Mouse (Mus musculus): ENCODE data around the gene Asb10. TPM values are rescaled to one million over a fixed set of nuclear protein-coding genes. Genes with fewer than 3 reads are reported as not detected.
A peak's percentile ranks its signal among the peaks of the same experiment; 100 is the strongest.

Asb10 gene
- polyA plus RNA-seq, 1 experiment from 2014 or later = 0.16 TPM

- no peak overlapping the region for H3K4me2 ChIP-seq (ENCODE audit: low read depth, low read length)
- H3K27me3 ChIP-seq (replicated peaks; ENCODE audit: control insufficient read depth, insufficient read depth, low read length) = 0 out of 2 replicates have a peak, but pooled peaks cover 4% of the 10 kb centered on the region
- no peak for ATAC-seq
- no peak overlapping the region for H3K9ac ChIP-seq (ENCODE audit: low read depth, low read length)
- no peak overlapping the region for H3K4me3 ChIP-seq (ENCODE audit: low read length)
- WGBS = 83% methylated on average over 22 of the region's 22 CpGs
- peaks cover 12% of the 10 kb centered on the region for H3K4me1 ChIP-seq (ENCODE audit: control insufficient read depth, insufficient read depth, low read length)
- no peaks in the 10 kb centered on the region for H3K9me3 ChIP-seq (ENCODE audit: control insufficient read depth, low read length)
- H3K36me3 ChIP-seq (ENCODE audit: control insufficient read depth, insufficient read depth, low read length) = no peaks in the 10 kb centered on the region
- H3K27ac ChIP-seq (ENCODE audit: low read length) = no peak overlapping the region
These were observed 1.0 kb downstream of the Asb10 start for GRCm38 (mm10) chr5:24539571-24540296.

GRCm38 (mm10) chr5:24537618-24538017 is 3.2 kb downstream of the Asb10 start:
- H3K4me1 ChIP-seq (ENCODE audit: control insufficient read depth, insufficient read depth, low read length) = peaks cover 12% of the 10 kb centered on the region
- H3K27me3 ChIP-seq (replicated peaks; ENCODE audit: control insufficient read depth, insufficient read depth, low read length) = peaks cover 6% of the 10 kb centered on the region; the same call in 1 of the 2 replicates
- H3K9me3 ChIP-seq (ENCODE audit: control insufficient read depth, low read length) = no peaks in the 10 kb centered on the region
- no peak overlapping the region for H3K9ac ChIP-seq (ENCODE audit: low read depth, low read length)
- ATAC-seq = no peak
- no peaks in the 10 kb centered on the region for H3K36me3 ChIP-seq (ENCODE audit: control insufficient read depth, insufficient read depth, low read length)
- H3K4me3 ChIP-seq (ENCODE audit: low read length) = no peak overlapping the region
- no peak overlapping the region for H3K27ac ChIP-seq (ENCODE audit: low read length)
- H3K4me2 ChIP-seq (ENCODE audit: low read depth, low read length) = no peak overlapping the region
- 68% methylated on average over 16 of the region's 16 CpGs for WGBS

GRCm38 (mm10) chr5:24536511-24536910 is 4.3 kb downstream of the Asb10 start:
- Histone ChIP-seq H3K9ac (ENCODE audit: low read depth, low read length) (no peak overlapping the region), H3K27ac (ENCODE audit: low read length) (no peak overlapping the region), H3K4me1 (ENCODE audit: control insufficient read depth, insufficient read depth, low read length) (peaks cover 12% of the 10 kb centered on the region), H3K4me3 (ENCODE audit: low read length) (no peak overlapping the region), H3K27me3 (replicated peaks; ENCODE audit: control insufficient read depth, insufficient read depth, low read length) (peaks cover 13% of the 10 kb centered on the region; the same call in 1 of the 2 replicates), H3K36me3 (ENCODE audit: control insufficient read depth, insufficient read depth, low read length) (no peaks in the 10 kb centered on the region), H3K9me3 (ENCODE audit: control insufficient read depth, low read length) (no peaks in the 10 kb centered on the region), H3K4me2 (ENCODE audit: low read depth, low read length) (no peak overlapping the region)
- ATAC-seq = no peak
- 79% methylated on average over 5 of the region's 5 CpGs for WGBS

GRCm38 (mm10) chr5:24535731-24536130 is 5.0 kb downstream of the Asb10 start:
- Histone ChIP-seq H3K27me3 (replicated peaks; ENCODE audit: control insufficient read depth, insufficient read depth, low read length) (peaks cover 20% of the 10 kb centered on the region; the same call in 1 of the 2 replicates), H3K4me1 (ENCODE audit: control insufficient read depth, insufficient read depth, low read length) (peaks cover 5% of the 10 kb centered on the region), H3K9me3 (ENCODE audit: control insufficient read depth, low read length) (no peaks in the 10 kb centered on the region), H3K36me3 (ENCODE audit: control insufficient read depth, insufficient read depth, low read length) (no peaks in the 10 kb centered on the region), H3K4me3 (ENCODE audit: low read length) (no peak overlapping the region), H3K4me2 (ENCODE audit: low read depth, low read length) (no peak overlapping the region), H3K9ac (ENCODE audit: low read depth, low read length) (no peak overlapping the region), H3K27ac (ENCODE audit: low read length) (no peak overlapping the region)
- no peak for ATAC-seq
- 82% methylated on average over 3 of the region's 3 CpGs for whole genome bisulfite sequencing

GRCm38 (mm10) chr5:24534292-24534691 is 6.5 kb downstream of the Asb10 start:
- no peak overlapping the region for H3K9ac ChIP-seq (ENCODE audit: low read depth, low read length)
- no peak overlapping the region for H3K27ac ChIP-seq (ENCODE audit: low read length)
- no peaks in the 10 kb centered on the region for H3K4me1 ChIP-seq (ENCODE audit: control insufficient read depth, insufficient read depth, low read length)
- no peak overlapping the region for H3K4me2 ChIP-seq (ENCODE audit: low read depth, low read length)
- no peaks in the 10 kb centered on the region for H3K9me3 ChIP-seq (ENCODE audit: control insufficient read depth, low read length)
- WGBS = 52% methylated on average over 5 of the region's 5 CpGs
- H3K27me3 ChIP-seq (replicated peaks; ENCODE audit: control insufficient read depth, insufficient read depth, low read length) = peaks cover 21% of the 10 kb centered on the region
- H3K4me3 ChIP-seq (ENCODE audit: low read length) = no peak overlapping the region
- ATAC-seq = no peak
- no peaks in the 10 kb centered on the region for H3K36me3 ChIP-seq (ENCODE audit: control insufficient read depth, insufficient read depth, low read length)

- Histone ChIP-seq H3K27me3 (replicated peaks; ENCODE audit: control insufficient read depth, insufficient read depth, low read length) (peaks cover 30% of the 10 kb centered on the region), H3K9ac (ENCODE audit: low read depth, low read length) (no peak overlapping the region), H3K4me2 (ENCODE audit: low read depth, low read length) (no peak overlapping the region), H3K4me1 (ENCODE audit: control insufficient read depth, insufficient read depth, low read length) (no peaks in the 10 kb centered on the region), H3K36me3 (ENCODE audit: control insufficient read depth, insufficient read depth, low read length) (no peaks in the 10 kb centered on the region), H3K9me3 (ENCODE audit: control insufficient read depth, low read length) (no peaks in the 10 kb centered on the region), H3K27ac (ENCODE audit: low read length) (no peak overlapping the region), H3K4me3 (ENCODE audit: low read length) (no peak overlapping the region)
- ATAC-seq = no peak
- 45% methylated on average over 11 of the region's 11 CpGs for WGBS
These were observed 7.4 kb downstream of the Asb10 start for GRCm38 (mm10) chr5:24533391-24533790.

- Histone ChIP-seq H3K4me2 (ENCODE audit: low read depth, low read length) (no peak overlapping the region), H3K27ac (ENCODE audit: low read length) (no peak overlapping the region), H3K27me3 (replicated peaks; ENCODE audit: control insufficient read depth, insufficient read depth, low read length) (peaks cover 62% of the 10 kb centered on the region), H3K4me1 (ENCODE audit: control insufficient read depth, insufficient read depth, low read length) (peaks cover 14% of the 10 kb centered on the region), H3K9ac (ENCODE audit: low read depth, low read length) (no peak overlapping the region), H3K4me3 (ENCODE audit: low read length) (no peak overlapping the region), H3K36me3 (ENCODE audit: control insufficient read depth, insufficient read depth, low read length) (no peaks in the 10 kb centered on the region), H3K9me3 (ENCODE audit: control insufficient read depth, low read length) (no peaks in the 10 kb centered on the region)
- peak; percentile 63 for ATAC-seq
- 17% methylated on average over 24 of the region's 24 CpGs for WGBS
These were observed 10.6 kb downstream of the Asb10 start for GRCm38 (mm10) chr5:24530042-24530689.

GRCm38 (mm10) chr5:24527780-24528179 is 13.0 kb downstream of the Asb10 start:
- H3K27ac ChIP-seq (ENCODE audit: low read length) = no peak overlapping the region
- H3K36me3 ChIP-seq (ENCODE audit: control insufficient read depth, insufficient read depth, low read length) = no peaks in the 10 kb centered on the region
- WGBS = 15% methylated on average over 6 of the region's 6 CpGs
- H3K4me2 ChIP-seq (ENCODE audit: low read depth, low read length) = no peak overlapping the region
- peaks cover 14% of the 10 kb centered on the region for H3K4me1 ChIP-seq (ENCODE audit: control insufficient read depth, insufficient read depth, low read length)
- H3K4me3 ChIP-seq (ENCODE audit: low read length) = no peak overlapping the region
- no peak overlapping the region for H3K9ac ChIP-seq (ENCODE audit: low read depth, low read length)
- ATAC-seq = no peak
- H3K9me3 ChIP-seq (ENCODE audit: control insufficient read depth, low read length) = no peaks in the 10 kb centered on the region
- H3K27me3 ChIP-seq (replicated peaks; ENCODE audit: control insufficient read depth, insufficient read depth, low read length) = peaks cover 83% of the 10 kb centered on the region

GRCm38 (mm10) chr5:24526889-24527230 is 13.9 kb downstream of the Asb10 start, which contains the start of gene Gbx1:
Gene Gbx1 (minus strand): TSS chr5:24527202.
- Histone ChIP-seq H3K27me3 (replicated peaks; ENCODE audit: control insufficient read depth, insufficient read depth, low read length) (peaks cover 87% of the 10 kb centered on the region), H3K4me3 (ENCODE audit: low read length) (peak within 1 kb of the TSS; percentile 49), H3K9me3 (ENCODE audit: control insufficient read depth, low read length) (no peaks in the 10 kb centered on the region), H3K9ac (ENCODE audit: low read depth, low read length) (peak within 1 kb of the TSS; percentile 43; the same call in 1 of the 2 replicates), H3K4me1 (ENCODE audit: control insufficient read depth, insufficient read depth, low read length) (peaks cover 14% of the 10 kb centered on the region), H3K4me2 (ENCODE audit: low read depth, low read length) (peak within 1 kb of the TSS; percentile 90), H3K27ac (ENCODE audit: low read length) (no peak within 1 kb of the TSS), H3K36me3 (ENCODE audit: control insufficient read depth, insufficient read depth, low read length) (no peaks in the 10 kb centered on the region)
- peak; percentile 59; the same call in 1 of the 2 replicates for ATAC-seq
- under 1% methylated on average over 28 of the region's 49 CpGs for WGBS
